Mouse (Mus musculus) limb, embryonic 11.5 days (tissue): ENCODE results near the gene Gm11541. TPM values are rescaled to one million over a fixed set of nuclear protein-coding genes. Genes with fewer than 3 reads are reported as not detected.

Experiments
- polyA plus RNA-seq: library from polyadenylated mRNA; unstranded; fragments of >200 nt; fragmentation: Nextera tagmentation; extraction: Ambion mirVana; gene quantifications from 2 replicates; pipeline ENCODE4 v1.2.1, GENCODE M21; 2014

The Gm11541 gene
- polyA plus RNA-seq, 1 experiment from 2014 or later, result 0.25 TPM

Other genes with a start within 250 kb of the Gm11541 start
- gene Cacna1g, start 230.3 kb downstream of the Gm11541 start, polyA plus RNA-seq, result 21.0 and 24.3 TPM in 2 replicates
- gene Spata20, start 218.3 kb downstream of the Gm11541 start, polyA plus RNA-seq, result not detected in 2 replicates
- gene Epn3, start 204.5 kb downstream of the Gm11541 start, polyA plus RNA-seq, result 2.8 and 3.1 TPM in 2 replicates
- 4.2 and 4.9 TPM in 2 replicates for gene Mycbpap, start 182.8 kb downstream of the Gm11541 start, polyA plus RNA-seq
- gene Rsad1, start 155.2 kb downstream of the Gm11541 start, polyA plus RNA-seq, result 3.1 and 4.1 TPM in 2 replicates
- gene Chad, start 139.5 kb downstream of the Gm11541 start, polyA plus RNA-seq, result 0.53 and 0.55 TPM in 2 replicates
- 8.6 and 10.6 TPM in 2 replicates for gene Acsf2, start 102.6 kb downstream of the Gm11541 start, polyA plus RNA-seq
- 191 and 206 TPM in 2 replicates for gene Lrrc59, start 74.7 kb downstream of the Gm11541 start, polyA plus RNA-seq
- gene Mrpl27, start 50.7 kb downstream of the Gm11541 start, polyA plus RNA-seq, result 133 and 141 TPM in 2 replicates
- 52.6 and 55.9 TPM in 2 replicates for gene Eme1, start 50.5 kb downstream of the Gm11541 start, polyA plus RNA-seq
- 16.2 and 16.7 TPM in 2 replicates for gene Xylt2, start 27.0 kb downstream of the Gm11541 start, polyA plus RNA-seq
- not detected in 2 replicates for gene Cdc34b, start 37.3 kb upstream of the Gm11541 start, polyA plus RNA-seq
- gene Tmem92, start 78.2 kb upstream of the Gm11541 start, polyA plus RNA-seq, result not detected in 2 replicates
- 89.0 and 102 TPM in 2 replicates for gene Col1a1, start 231.7 kb upstream of the Gm11541 start, polyA plus RNA-seq